Mouse (Mus musculus): ENCODE results near the gene Trmt10c. TPM values are rescaled to one million over a fixed set of nuclear protein-coding genes. Genes with fewer than 3 reads are reported as not detected.

Gene Trmt10c
- total and polyA plus RNA-seq, 2 experiments = 3.7 to 10.5 TPM

DNA sequence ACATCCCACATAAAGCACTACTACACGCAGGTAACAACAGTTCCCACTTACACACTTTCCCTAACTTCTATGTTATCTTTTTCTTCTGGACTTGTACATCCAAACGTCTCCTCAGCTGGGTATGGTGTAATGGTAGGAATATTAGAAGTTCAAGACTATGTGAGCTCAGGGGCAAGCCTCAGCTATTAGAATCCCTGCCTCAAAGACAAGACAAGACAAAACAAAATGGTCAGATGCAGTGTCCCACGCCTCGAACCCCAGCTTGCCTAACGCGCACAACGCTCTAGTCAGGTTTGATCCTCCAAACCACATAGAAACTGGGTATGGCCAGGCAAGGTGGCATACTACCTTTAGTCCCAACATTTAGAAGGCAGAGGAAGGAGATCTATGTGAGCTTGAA is 18.0 kb downstream of the Trmt10c start:
- no peaks in the 10 kb centered on the region for H3K4me1 ChIP-seq (ENCODE audit: control insufficient read depth, insufficient read depth, low read length)
- H3K79me2 ChIP-seq (ENCODE audit: control insufficient read depth, insufficient read depth, low read length) = peaks cover 5% of the 10 kb centered on the region; the same call in 1 of the 2 replicates
- TF ChIP-seq CTCF (IDR thresholded peaks at IDR 0.05; ENCODE audit: low read depth, low read length) (no peak), POLR2A (IDR thresholded peaks at IDR 0.05; ENCODE audit: extremely low read depth, insufficient read depth, low read length) (no peak)
- no peak for DNase-seq (ENCODE audit: extremely low read depth, low read depth, low spot score)
- H3K4me3 ChIP-seq (ENCODE audit: insufficient read depth, low read depth, low read length) = no peak overlapping the region
- H3K9ac ChIP-seq (ENCODE audit: low read depth, low read length) = no peak overlapping the region
- H3K36me3 ChIP-seq (ENCODE audit: control insufficient read depth, insufficient read depth, low read length) = peaks cover 37% of the 10 kb centered on the region
- no peaks in the 10 kb centered on the region for H3K27me3 ChIP-seq (ENCODE audit: control insufficient read depth, insufficient read depth, low read length)
- H3K27ac ChIP-seq (replicated peaks; ENCODE audit: insufficient read depth, low read depth, low read length) = no peak overlapping the region
- 95% methylated on average over 7 of the region's 7 CpGs for WGBS

DNA sequence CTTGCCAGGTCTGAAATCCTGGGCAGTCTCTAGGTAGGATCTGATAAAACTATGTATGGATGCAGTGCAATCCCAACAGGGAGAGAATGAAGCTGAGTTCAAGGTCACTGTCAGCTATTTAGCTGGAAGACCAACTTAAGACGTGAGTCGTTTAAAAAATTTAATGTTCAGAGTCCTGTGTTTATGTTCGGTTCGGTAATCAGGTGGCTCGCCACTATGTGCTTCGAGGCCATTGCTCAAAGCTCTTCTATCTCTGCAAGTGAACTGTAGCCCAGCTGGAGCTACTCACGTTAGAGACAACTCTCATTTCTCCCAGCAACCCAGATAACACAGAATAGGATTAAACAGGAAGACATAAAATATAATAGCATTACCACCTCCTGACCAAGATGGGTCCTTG is 23.5 kb downstream of the Trmt10c start:
- TF ChIP-seq POLR2A (IDR thresholded peaks at IDR 0.05; ENCODE audit: extremely low read depth, insufficient read depth, low read length) (no peak), CTCF (IDR thresholded peaks at IDR 0.05; ENCODE audit: low read depth, low read length) (no peak)
- no peak overlapping the region for H3K4me3 ChIP-seq (ENCODE audit: insufficient read depth, low read depth, low read length)
- H3K9ac ChIP-seq (ENCODE audit: low read depth, low read length) = no peak overlapping the region
- H3K79me2 ChIP-seq (ENCODE audit: control insufficient read depth, insufficient read depth, low read length) = no peaks in the 10 kb centered on the region
- DNase-seq (ENCODE audit: extremely low read depth, low read depth, low spot score) = no peak
- H3K4me1 ChIP-seq (ENCODE audit: control insufficient read depth, insufficient read depth, low read length) = no peaks in the 10 kb centered on the region
- 84% methylated on average over 7 of the region's 7 CpGs for WGBS
- H3K27ac ChIP-seq (replicated peaks; ENCODE audit: insufficient read depth, low read depth, low read length) = no peak overlapping the region
- no peaks in the 10 kb centered on the region for H3K27me3 ChIP-seq (ENCODE audit: control insufficient read depth, insufficient read depth, low read length)
- H3K36me3 ChIP-seq (ENCODE audit: control insufficient read depth, insufficient read depth, low read length) = peaks cover 28% of the 10 kb centered on the region

DNA sequence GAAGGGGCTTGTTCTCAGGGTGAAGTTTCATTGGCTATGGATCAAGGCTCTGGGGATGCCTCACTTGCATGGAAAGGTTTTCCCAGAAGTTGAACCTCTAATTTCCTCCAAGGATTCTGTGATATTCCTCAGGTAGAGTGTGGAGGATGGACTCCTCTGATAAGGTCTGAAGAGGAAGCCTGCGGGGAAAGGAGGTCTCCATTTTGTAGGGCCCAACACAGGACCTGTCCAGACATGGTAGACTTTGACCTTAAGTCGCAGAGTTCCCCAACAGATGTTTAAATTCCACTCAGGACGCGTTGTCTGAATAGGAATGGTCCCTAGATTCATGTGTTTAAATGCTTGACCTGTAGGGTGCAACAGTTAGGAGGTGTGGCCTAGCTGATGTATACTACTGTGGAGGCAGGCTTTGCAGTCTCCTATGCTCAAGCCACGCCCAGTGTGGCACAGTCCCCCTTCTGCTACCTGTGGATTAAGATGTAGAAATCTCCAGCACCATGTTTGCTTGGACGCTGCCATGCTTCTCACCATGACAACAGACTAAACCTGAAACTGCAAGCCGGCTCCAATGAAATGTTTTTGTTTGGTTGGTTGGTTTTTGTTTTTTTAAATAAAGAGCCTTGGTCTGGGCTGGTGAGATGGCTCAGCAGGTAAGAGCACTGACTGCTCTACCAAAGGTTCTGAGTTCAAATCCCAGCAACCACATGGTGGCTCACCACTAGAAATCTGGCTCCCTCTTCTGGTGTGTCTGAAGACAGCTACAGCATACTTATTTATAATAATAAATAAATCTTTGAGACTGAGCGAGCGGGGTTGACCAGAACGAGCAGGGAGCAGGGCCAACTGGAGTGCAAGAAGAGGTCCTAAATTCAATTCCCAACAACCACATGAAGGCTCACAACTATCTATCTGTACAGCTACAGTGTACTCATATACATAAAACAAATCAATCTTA is 24.6 kb downstream of the Trmt10c start:
- no peak overlapping the region for H3K27ac ChIP-seq (replicated peaks; ENCODE audit: insufficient read depth, low read depth, low read length)
- WGBS = 88% methylated on average over 10 of the region's 10 CpGs
- no peak for DNase-seq (ENCODE audit: extremely low read depth, low read depth, low spot score)
- no peak overlapping the region for H3K9ac ChIP-seq (ENCODE audit: low read depth, low read length)
- H3K27me3 ChIP-seq (ENCODE audit: control insufficient read depth, insufficient read depth, low read length) = no peaks in the 10 kb centered on the region
- peaks cover 22% of the 10 kb centered on the region for H3K36me3 ChIP-seq (ENCODE audit: control insufficient read depth, insufficient read depth, low read length)
- no peaks in the 10 kb centered on the region for H3K79me2 ChIP-seq (ENCODE audit: control insufficient read depth, insufficient read depth, low read length)
- TF ChIP-seq CTCF (IDR thresholded peaks at IDR 0.05; ENCODE audit: low read depth, low read length) (no peak), POLR2A (IDR thresholded peaks at IDR 0.05; ENCODE audit: extremely low read depth, insufficient read depth, low read length) (no peak)
- no peak overlapping the region for H3K4me3 ChIP-seq (ENCODE audit: insufficient read depth, low read depth, low read length)
- H3K4me1 ChIP-seq (ENCODE audit: control insufficient read depth, insufficient read depth, low read length) = no peaks in the 10 kb centered on the region

DNA sequence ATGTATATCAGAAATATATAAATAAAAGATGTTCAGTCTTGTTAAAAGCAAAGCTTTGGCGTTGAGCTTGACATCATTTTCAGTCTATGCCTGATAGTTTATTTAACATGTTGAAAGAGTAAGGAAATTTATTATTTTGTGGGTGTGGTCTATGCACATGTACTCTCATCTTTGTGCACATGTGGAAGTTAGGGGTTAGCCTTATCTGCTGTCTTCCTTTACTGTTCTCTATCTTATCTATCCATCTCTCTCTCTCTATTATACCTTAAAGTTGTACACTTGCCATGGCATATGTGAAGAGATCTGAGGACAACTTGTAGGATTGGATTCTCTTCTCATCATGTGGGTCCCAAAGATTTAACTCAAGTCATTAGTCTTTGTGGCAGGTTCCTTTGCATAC is 28.8 kb downstream of the Trmt10c start:
- WGBS = 96% methylated on average over 1 of the region's 1 CpGs
- Histone ChIP-seq H3K79me2 (ENCODE audit: control insufficient read depth, insufficient read depth, low read length) (peaks cover 4% of the 10 kb centered on the region; the same call in 1 of the 2 replicates), H3K4me3 (ENCODE audit: insufficient read depth, low read depth, low read length) (no peak overlapping the region), H3K27ac (replicated peaks; ENCODE audit: insufficient read depth, low read depth, low read length) (no peak overlapping the region), H3K4me1 (ENCODE audit: control insufficient read depth, insufficient read depth, low read length) (no peaks in the 10 kb centered on the region), H3K9ac (ENCODE audit: low read depth, low read length) (no peak overlapping the region), H3K36me3 (ENCODE audit: control insufficient read depth, insufficient read depth, low read length) (peaks cover 37% of the 10 kb centered on the region), H3K27me3 (ENCODE audit: control insufficient read depth, insufficient read depth, low read length) (no peaks in the 10 kb centered on the region)
- no peak for TF ChIP-seq CTCF (IDR thresholded peaks at IDR 0.05; ENCODE audit: low read depth, low read length)
- no peak for TF ChIP-seq POLR2A (IDR thresholded peaks at IDR 0.05; ENCODE audit: extremely low read depth, insufficient read depth, low read length)
- DNase-seq (ENCODE audit: extremely low read depth, low read depth, low spot score) = no peak

DNA sequence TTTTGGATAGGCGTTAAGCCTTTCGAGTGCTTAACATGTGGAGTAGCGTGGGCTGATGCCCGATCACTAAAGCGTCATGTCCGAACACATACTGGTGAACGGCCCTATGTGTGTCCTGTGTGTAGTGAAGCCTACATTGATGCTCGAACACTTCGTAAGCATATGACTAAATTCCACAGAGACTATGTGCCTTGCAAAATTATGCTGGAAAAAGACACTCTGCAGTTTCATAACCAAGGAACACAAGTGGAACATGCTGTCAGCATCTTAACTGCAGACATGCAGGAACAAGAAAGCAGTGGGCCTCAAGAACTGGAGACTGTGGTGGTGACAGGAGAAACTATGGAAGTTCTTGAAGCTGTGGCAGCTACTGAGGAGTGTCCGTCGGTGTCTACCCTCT is 30.8 kb downstream of the Trmt10c start:
- H3K4me3 ChIP-seq (ENCODE audit: insufficient read depth, low read depth, low read length) = no peak overlapping the region
- H3K79me2 ChIP-seq (ENCODE audit: control insufficient read depth, insufficient read depth, low read length) = peaks cover 4% of the 10 kb centered on the region; the same call in 1 of the 2 replicates
- whole genome bisulfite sequencing = 93% methylated on average over 11 of the region's 11 CpGs
- no peaks in the 10 kb centered on the region for H3K27me3 ChIP-seq (ENCODE audit: control insufficient read depth, insufficient read depth, low read length)
- H3K36me3 ChIP-seq (ENCODE audit: control insufficient read depth, insufficient read depth, low read length) = peaks cover 48% of the 10 kb centered on the region
- no peaks in the 10 kb centered on the region for H3K4me1 ChIP-seq (ENCODE audit: control insufficient read depth, insufficient read depth, low read length)
- no peak overlapping the region for H3K9ac ChIP-seq (ENCODE audit: low read depth, low read length)
- TF ChIP-seq POLR2A (IDR thresholded peaks at IDR 0.05; ENCODE audit: extremely low read depth, insufficient read depth, low read length) (no peak), CTCF (IDR thresholded peaks at IDR 0.05; ENCODE audit: low read depth, low read length) (no peak)
- no peak overlapping the region for H3K27ac ChIP-seq (replicated peaks; ENCODE audit: insufficient read depth, low read depth, low read length)
- no peak for DNase-seq (ENCODE audit: extremely low read depth, low read depth, low spot score)

DNA sequence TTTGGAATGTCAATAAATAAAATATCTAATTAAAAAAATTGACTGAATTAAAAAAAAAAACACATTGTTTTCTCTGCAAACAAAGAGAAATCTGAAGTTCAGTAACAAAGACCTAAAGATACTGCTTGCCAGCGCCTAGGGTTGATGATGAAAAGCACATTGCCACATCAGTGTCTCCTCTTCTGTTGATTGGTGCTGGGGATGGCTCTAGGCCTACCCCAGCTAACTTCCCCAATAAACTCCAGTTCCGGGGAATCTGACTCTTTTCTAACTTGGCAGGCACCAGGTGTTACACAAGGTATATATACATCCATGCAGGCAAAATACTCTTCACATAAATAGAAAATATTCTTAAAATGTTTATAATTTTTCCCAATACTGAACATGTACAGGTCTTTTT is 43.4 kb downstream of the Trmt10c start:
- no peak for TF ChIP-seq CTCF (IDR thresholded peaks at IDR 0.05; ENCODE audit: low read depth, low read length)
- no peak for TF ChIP-seq POLR2A (IDR thresholded peaks at IDR 0.05; ENCODE audit: extremely low read depth, insufficient read depth, low read length)
- DNase-seq (ENCODE audit: extremely low read depth, low read depth, low spot score) = no peak
- peaks cover 6% of the 10 kb centered on the region; the same call in 1 of the 2 replicates for H3K79me2 ChIP-seq (ENCODE audit: control insufficient read depth, insufficient read depth, low read length)
- 72% methylated on average over 2 of the region's 2 CpGs for WGBS
- H3K9ac ChIP-seq (ENCODE audit: low read depth, low read length) = no peak overlapping the region
- H3K4me3 ChIP-seq (ENCODE audit: insufficient read depth, low read depth, low read length) = no peak overlapping the region
- no peaks in the 10 kb centered on the region for H3K4me1 ChIP-seq (ENCODE audit: control insufficient read depth, insufficient read depth, low read length)
- peaks cover 37% of the 10 kb centered on the region for H3K36me3 ChIP-seq (ENCODE audit: control insufficient read depth, insufficient read depth, low read length)
- no peaks in the 10 kb centered on the region for H3K27me3 ChIP-seq (ENCODE audit: control insufficient read depth, insufficient read depth, low read length)
- no peak overlapping the region for H3K27ac ChIP-seq (replicated peaks; ENCODE audit: insufficient read depth, low read depth, low read length)

Measured in liver, adult 2 months (tissue).